Mouse (Mus musculus) limb, embryonic 15.5 days (tissue): ENCODE data around the gene Zdhhc8. TPM values are rescaled to one million over a fixed set of nuclear protein-coding genes. Genes with fewer than 3 reads are reported as not detected.
A peak's percentile ranks its signal among the peaks of the same experiment; 100 is the strongest.

ENCODE experiments used
- ATAC-seq: fragments of 200-750 bp; cut with Nextera tagmentation; 2 replicates; pipeline ENCODE4 v1.8.0; 2017; ENCODE audit warnings: low read depth, moderate TSS enrichment; ENCODE audit not compliant: insufficient number of reproducible peaks, low FRiP score, low TSS enrichment
- H3K27ac ChIP-seq: fragments of 300-500 bp; sonication (generic); 2 replicates; pipeline ENCODE4 v1.5.1; 2015; ENCODE audit warnings: moderate library complexity, mild to moderate bottlenecking, inconsistent platforms
- H3K27me3 ChIP-seq: fragments of 300-500 bp; sonication (generic); 2 replicates; pipeline ENCODE4 v1.6.1; 2015; ENCODE audit warnings: inconsistent platforms
- H3K36me3 ChIP-seq: fragments of 300-500 bp; sonication (generic); 2 replicates; pipeline ENCODE4 v1.6.1; 2015; ENCODE audit warnings: inconsistent platforms
- H3K4me1 ChIP-seq: fragments of 300-500 bp; sonication (generic); 2 replicates; pipeline ENCODE4 v1.6.1; 2015; ENCODE audit warnings: inconsistent platforms
- H3K4me2 ChIP-seq: fragments of 300-500 bp; sonication (generic); 2 replicates; pipeline ENCODE4 v1.6.1; 2015; ENCODE audit warnings: mild to moderate bottlenecking, inconsistent platforms
- H3K4me3 ChIP-seq: fragments of 300-500 bp; sonication (generic); 2 replicates; pipeline ENCODE4 v1.5.1; 2015; ENCODE audit warnings: mild to moderate bottlenecking, inconsistent platforms
- H3K9ac ChIP-seq: fragments of 300-500 bp; sonication (generic); 2 replicates; pipeline ENCODE4 v1.6.1; 2015; ENCODE audit warnings: inconsistent platforms
- H3K9me3 ChIP-seq: fragments of 300-500 bp; sonication (generic); 2 replicates; pipeline ENCODE4 v1.6.1; 2016; ENCODE audit warnings: inconsistent platforms
- WGBS: fragments of 180-500 bp; shearing (Covaris S2); methylation state at CpG from one replicate; pipeline ENCODE4 v1.1.7; 2015; 5-methylcytosine and 5-hydroxymethylcytosine counted together
- polyA plus RNA-seq: library from polyadenylated mRNA; unstranded; fragments of >200 nt; fragmentation: Nextera tagmentation; extraction: Ambion mirVana; gene quantifications from 2 replicates; pipeline ENCODE4 v1.2.1, GENCODE M21; 2015

Zdhhc8 gene
- polyA plus RNA-seq: 20.0 and 23.8 TPM in 2 replicates

GRCm38 (mm10) chr16:18234671-18235388 lies at the start of gene Zdhhc8:
Zdhhc8 (minus strand) TSS chr16:18235136.
- no peaks in the 10 kb centered on the region for H3K27me3 ChIP-seq
- H3K4me1 ChIP-seq: peaks cover 48% of the 10 kb centered on the region
- H3K36me3 ChIP-seq: peaks cover 20% of the 10 kb centered on the region
- H3K9me3 ChIP-seq: no peaks in the 10 kb centered on the region
- peak; percentile 83 for ATAC-seq
- peak within 1 kb of the TSS; percentile 76 for H3K9ac ChIP-seq
- under 1% methylated on average over 40 of the region's 79 CpGs for WGBS
- H3K27ac ChIP-seq: peak within 1 kb of the TSS; percentile 90
- H3K4me3 ChIP-seq: peak within 1 kb of the TSS; percentile 91
- peak within 1 kb of the TSS; percentile 74 for H3K4me2 ChIP-seq

- 77% methylated on average over 2 of the region's 2 CpGs for WGBS
- no peak overlapping the region for H3K4me3 ChIP-seq
- no peak overlapping the region for H3K27ac ChIP-seq
- no peak overlapping the region for H3K4me2 ChIP-seq
- H3K9me3 ChIP-seq: no peaks in the 10 kb centered on the region
- no peaks in the 10 kb centered on the region for H3K4me1 ChIP-seq
- no peaks in the 10 kb centered on the region for H3K27me3 ChIP-seq
- H3K36me3 ChIP-seq: peaks cover 91% of the 10 kb centered on the region
- no peak overlapping the region for H3K9ac ChIP-seq
- no peak for ATAC-seq
Measured at GRCm38 (mm10) chr16:18275166-18275565, 40.2 kb upstream of the Zdhhc8 start.

- no peaks in the 10 kb centered on the region for H3K27me3 ChIP-seq
- H3K4me1 ChIP-seq: no peaks in the 10 kb centered on the region
- ATAC-seq: no peak
- no peaks in the 10 kb centered on the region for H3K9me3 ChIP-seq
- H3K27ac ChIP-seq: no peak overlapping the region
- no peak overlapping the region for H3K4me2 ChIP-seq
- no peak overlapping the region for H3K9ac ChIP-seq
- WGBS: 91% methylated on average over 5 of the region's 5 CpGs
- peaks cover 84% of the 10 kb centered on the region for H3K36me3 ChIP-seq
- H3K4me3 ChIP-seq: no peak overlapping the region
Measured at GRCm38 (mm10) chr16:18268182-18268581, 33.2 kb upstream of the Zdhhc8 start.

- Histone ChIP-seq H3K27ac (no peak overlapping the region), H3K4me3 (no peak overlapping the region), H3K9me3 (no peaks in the 10 kb centered on the region), H3K9ac (no peak overlapping the region), H3K36me3 (peaks cover 80% of the 10 kb centered on the region), H3K4me2 (no peak overlapping the region), H3K4me1 (no peaks in the 10 kb centered on the region), H3K27me3 (no peaks in the 10 kb centered on the region)
- WGBS: 78% methylated on average over 2 of the region's 2 CpGs
- ATAC-seq: no peak
Measured at GRCm38 (mm10) chr16:18265024-18265423, 30.1 kb upstream of the Zdhhc8 start.

GRCm38 (mm10) chr16:18258221-18258620 lies 23.3 kb upstream of the Zdhhc8 start, which contains the start of gene Gm49776:
Gm49776 (minus strand) TSS chr16:18258321.
- Histone ChIP-seq H3K4me1 (no peaks in the 10 kb centered on the region), H3K9me3 (no peaks in the 10 kb centered on the region), H3K27me3 (no peaks in the 10 kb centered on the region), H3K4me2 (no peak within 1 kb of the TSS), H3K36me3 (peaks cover 91% of the 10 kb centered on the region), H3K27ac (no peak within 1 kb of the TSS), H3K9ac (no peak within 1 kb of the TSS), H3K4me3 (no peak within 1 kb of the TSS)
- no peak for ATAC-seq
- 90% methylated on average over 2 of the region's 2 CpGs for WGBS

GRCm38 (mm10) chr16:18253866-18254265 lies 18.9 kb upstream of the Zdhhc8 start:
- ATAC-seq: no peak
- no peak overlapping the region for H3K4me3 ChIP-seq
- H3K4me1 ChIP-seq: peaks cover 29% of the 10 kb centered on the region
- no peak overlapping the region for H3K4me2 ChIP-seq
- H3K27ac ChIP-seq: no peak overlapping the region
- H3K27me3 ChIP-seq: no peaks in the 10 kb centered on the region
- 86% methylated on average over 1 of the region's 1 CpGs for WGBS
- peaks cover 80% of the 10 kb centered on the region for H3K36me3 ChIP-seq
- no peak overlapping the region for H3K9ac ChIP-seq
- no peaks in the 10 kb centered on the region for H3K9me3 ChIP-seq

GRCm38 (mm10) chr16:18252736-18253135 lies 17.8 kb upstream of the Zdhhc8 start:
- 74% methylated on average over 6 of the region's 6 CpGs for WGBS
- no peak for ATAC-seq
- no peak overlapping the region for H3K9ac ChIP-seq

GRCm38 (mm10) chr16:18250828-18251790 lies 16.2 kb upstream of the Zdhhc8 start:
- Histone ChIP-seq H3K27me3 (no peaks in the 10 kb centered on the region), H3K9me3 (no peaks in the 10 kb centered on the region), H3K9ac (0 out of 2 replicates have a peak overlapping the region, but pooled peaks have one; percentile 26), H3K36me3 (peaks cover 62% of the 10 kb centered on the region), H3K4me2 (peak overlapping the region; percentile 70), H3K27ac (0 out of 2 replicates have a peak overlapping the region, but pooled peaks have one; percentile 34), H3K4me1 (peaks cover 38% of the 10 kb centered on the region), H3K4me3 (peak overlapping the region; percentile 98; the same call in 1 of the 2 replicates)
- no peak for ATAC-seq
- 57% methylated on average over 10 of the region's 10 CpGs for WGBS

More at GRCm38 (mm10) chr16:18252736-18253135, 17.8 kb upstream of the Zdhhc8 start:
- no peak overlapping the region for H3K4me3 ChIP-seq
- peaks cover 29% of the 10 kb centered on the region for H3K4me1 ChIP-seq
- H3K27me3 ChIP-seq: no peaks in the 10 kb centered on the region
- H3K27ac ChIP-seq: no peak overlapping the region
- H3K4me2 ChIP-seq: no peak overlapping the region
- H3K9me3 ChIP-seq: no peaks in the 10 kb centered on the region
- H3K36me3 ChIP-seq: peaks cover 69% of the 10 kb centered on the region

- Histone ChIP-seq H3K36me3 (peaks cover 64% of the 10 kb centered on the region), H3K4me1 (peaks cover 38% of the 10 kb centered on the region), H3K9ac (peak overlapping the region; percentile 88; the same call in 1 of the 2 replicates), H3K27me3 (no peaks in the 10 kb centered on the region), H3K9me3 (no peaks in the 10 kb centered on the region), H3K4me3 (peak overlapping the region; percentile 98), H3K27ac (peak overlapping the region; percentile 96), H3K4me2 (peak overlapping the region; percentile 70)
- ATAC-seq: no peak
- WGBS: 54% methylated on average over 4 of the region's 4 CpGs
Measured at GRCm38 (mm10) chr16:18250231-18250630, 15.3 kb upstream of the Zdhhc8 start.

- no peaks in the 10 kb centered on the region for H3K9me3 ChIP-seq
- H3K4me3 ChIP-seq: peak overlapping the region; percentile 98
- peak; percentile 13; the same call in 1 of the 2 replicates for ATAC-seq
- H3K36me3 ChIP-seq: peaks cover 64% of the 10 kb centered on the region
- peak overlapping the region; percentile 88 for H3K9ac ChIP-seq
- H3K27ac ChIP-seq: peak overlapping the region; percentile 96
- peaks cover 38% of the 10 kb centered on the region for H3K4me1 ChIP-seq
- no peaks in the 10 kb centered on the region for H3K27me3 ChIP-seq
- WGBS: 5% methylated on average over 27 of the region's 27 CpGs
- peak overlapping the region; percentile 70 for H3K4me2 ChIP-seq
Measured at GRCm38 (mm10) chr16:18249364-18249967, 14.5 kb upstream of the Zdhhc8 start.
